Mouse (Mus musculus) kidney, embryonic 15.5 days (tissue): ENCODE data around the gene Phf19. TPM values are rescaled to one million over a fixed set of nuclear protein-coding genes. Genes with fewer than 3 reads are reported as not detected.

Experiments
- ATAC-seq: fragments of 200-750 bp; cut with Nextera tagmentation; replicated peaks from 2 replicates; pipeline ENCODE4 v1.8.0; 2017; ENCODE audit warnings: moderate TSS enrichment; ENCODE audit not compliant: low FRiP score
- H3K27ac ChIP-seq: fragments of 300-500 bp; sonication (generic); 2 replicates; pipeline ENCODE4 v1.5.1; 2015; ENCODE audit warnings: mild to moderate bottlenecking, inconsistent platforms
- H3K27me3 ChIP-seq: fragments of 300-500 bp; sonication (generic); 2 replicates; pipeline ENCODE4 v1.6.1; 2015; ENCODE audit warnings: inconsistent platforms
- H3K36me3 ChIP-seq: fragments of 300-500 bp; sonication (generic); 2 replicates; pipeline ENCODE4 v1.6.1; 2015; ENCODE audit warnings: inconsistent platforms
- H3K4me1 ChIP-seq: fragments of 300-500 bp; sonication (generic); 2 replicates; pipeline ENCODE4 v1.6.1; 2015; ENCODE audit warnings: inconsistent platforms
- H3K4me2 ChIP-seq: fragments of 300-500 bp; sonication (generic); 2 replicates; pipeline ENCODE4 v1.6.1; 2015; ENCODE audit warnings: moderate library complexity, mild to moderate bottlenecking, inconsistent platforms
- H3K4me3 ChIP-seq: fragments of 300-500 bp; sonication (generic); replicated peaks from 2 replicates; pipeline ENCODE4 v1.5.1; 2015; ENCODE audit warnings: mild to moderate bottlenecking, inconsistent platforms
- H3K9ac ChIP-seq: fragments of 300-500 bp; sonication (generic); 2 replicates; pipeline ENCODE4 v1.6.1; 2015; ENCODE audit warnings: mild to moderate bottlenecking, inconsistent platforms
- H3K9me3 ChIP-seq: fragments of 300-500 bp; sonication (generic); replicated peaks from 2 replicates; pipeline ENCODE4 v1.6.1; 2016; ENCODE audit warnings: inconsistent platforms
- WGBS: fragments of 180-500 bp; shearing (Covaris S2); methylation state at CpG from one replicate; pipeline ENCODE4 v1.1.7; 2015; ENCODE audit warnings: mixed read lengths; 5-methylcytosine and 5-hydroxymethylcytosine counted together
- polyA plus RNA-seq: library from polyadenylated mRNA; unstranded; fragments of >200 nt; fragmentation: Nextera tagmentation; extraction: Ambion mirVana; gene quantifications from 2 replicates; pipeline ENCODE4 v1.2.1, GENCODE M21; 2015

The Phf19 gene
- polyA plus RNA-seq, 1 experiment from 2014 or later: 24.6 TPM

DNA sequence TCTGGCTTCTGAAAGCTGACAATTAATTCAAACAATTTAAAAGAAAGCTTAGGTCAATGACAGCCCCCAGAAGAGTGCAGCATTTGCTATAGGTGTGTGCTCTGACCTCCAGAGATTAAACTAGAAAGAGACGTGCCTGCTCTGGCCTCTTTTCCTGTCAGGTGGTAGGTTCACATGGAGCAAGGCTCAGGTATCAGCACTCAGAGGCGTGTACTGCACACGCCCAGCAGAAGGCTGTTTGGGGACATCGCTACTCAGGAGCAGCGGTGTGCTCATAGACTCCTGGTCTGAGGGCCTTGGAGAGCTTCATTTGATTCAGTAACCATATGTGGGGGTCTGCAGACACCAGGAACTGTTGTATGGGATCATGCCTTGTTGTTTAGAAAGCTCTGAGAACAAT, 13.5 kb upstream of the Phf19 start:
- Histone ChIP-seq H3K9ac (no peak overlapping the region), H3K27ac (no peak overlapping the region), H3K4me2 (no peak overlapping the region), H3K4me1 (no peaks in the 10 kb centered on the region), H3K36me3 (no peaks in the 10 kb centered on the region), H3K27me3 (no peaks in the 10 kb centered on the region), H3K9me3 (no peaks in the 10 kb centered on the region), H3K4me3 (no peak overlapping the region)
- 59% methylated on average over 5 of the region's 5 CpGs for WGBS
- no peak for ATAC-seq

DNA sequence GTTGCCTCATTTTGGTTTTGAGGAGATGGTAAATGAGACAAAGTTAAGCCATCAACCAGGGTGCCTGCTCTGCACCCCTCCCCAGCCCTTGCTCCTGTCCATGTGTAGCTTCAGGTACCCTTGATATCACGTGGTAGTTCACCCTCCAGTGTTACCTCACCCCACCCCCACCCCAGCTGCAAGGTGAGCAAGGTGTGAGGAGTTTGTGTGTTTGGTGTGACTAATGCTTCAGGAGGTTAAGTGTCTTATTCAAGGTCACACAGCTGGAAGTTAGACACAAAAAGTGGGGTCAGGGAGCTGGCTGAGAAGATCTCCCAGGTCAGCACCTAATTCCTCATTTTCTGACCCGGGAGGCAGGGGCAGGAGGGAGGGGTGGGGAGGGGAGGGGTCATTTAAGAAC, 8.9 kb upstream of the Phf19 start:
- Histone ChIP-seq H3K4me3 (no peak overlapping the region), H3K27me3 (no peaks in the 10 kb centered on the region), H3K27ac (no peak overlapping the region), H3K36me3 (no peaks in the 10 kb centered on the region), H3K4me1 (no peaks in the 10 kb centered on the region), H3K9ac (no peak overlapping the region), H3K9me3 (no peaks in the 10 kb centered on the region), H3K4me2 (no peak overlapping the region)
- ATAC-seq: no peak
- WGBS: 13% methylated on average over 2 of the region's 2 CpGs

- Histone ChIP-seq H3K4me3 (no peak overlapping the region), H3K27me3 (no peaks in the 10 kb centered on the region), H3K4me1 (peaks cover under 1% of the 10 kb centered on the region; the same call in 1 of the 2 replicates), H3K27ac (no peak overlapping the region), H3K4me2 (no peak overlapping the region), H3K36me3 (no peaks in the 10 kb centered on the region), H3K9ac (no peak overlapping the region), H3K9me3 (no peaks in the 10 kb centered on the region)
- WGBS: 38% methylated on average over 2 of the region's 2 CpGs
- ATAC-seq: no peak
These were observed 6.3 kb upstream of the Phf19 start for GRCm38 (mm10) chr2:34920144-34920543.

- H3K27ac ChIP-seq: peak overlapping the region; percentile 63
- peaks cover 11% of the 10 kb centered on the region for H3K27me3 ChIP-seq
- no peak overlapping the region for H3K9ac ChIP-seq
- 47% methylated on average over 2 of the region's 2 CpGs for WGBS
- ATAC-seq: no peak
- peak overlapping the region; percentile 93 for H3K4me2 ChIP-seq
- no peaks in the 10 kb centered on the region for H3K9me3 ChIP-seq
- peak overlapping the region; percentile 62; the same call in 1 of the 2 replicates for H3K4me3 ChIP-seq
- peaks cover 31% of the 10 kb centered on the region for H3K4me1 ChIP-seq
- peaks cover under 1% of the 10 kb centered on the region; the same call in 1 of the 2 replicates for H3K36me3 ChIP-seq
These were observed 1.3 kb upstream of the Phf19 start for GRCm38 (mm10) chr2:34915103-34915502.

GRCm38 (mm10) chr2:34914823-34915082, 927 bp upstream of the Phf19 start:
- peaks cover 4% of the 10 kb centered on the region; the same call in 1 of the 2 replicates for H3K36me3 ChIP-seq
- peak overlapping the region; percentile 62; the same call in 1 of the 2 replicates for H3K4me3 ChIP-seq
- WGBS: 10% methylated on average over 2 of the region's 2 CpGs
- H3K9me3 ChIP-seq: no peaks in the 10 kb centered on the region
- H3K9ac ChIP-seq: no peak overlapping the region
- peaks cover 11% of the 10 kb centered on the region for H3K27me3 ChIP-seq
- H3K4me2 ChIP-seq: peak overlapping the region; percentile 93
- 0 out of 2 replicates have a peak, but pooled peaks have one; percentile 23 for ATAC-seq
- peak overlapping the region; percentile 63 for H3K27ac ChIP-seq
- H3K4me1 ChIP-seq: peaks cover 31% of the 10 kb centered on the region

DNA sequence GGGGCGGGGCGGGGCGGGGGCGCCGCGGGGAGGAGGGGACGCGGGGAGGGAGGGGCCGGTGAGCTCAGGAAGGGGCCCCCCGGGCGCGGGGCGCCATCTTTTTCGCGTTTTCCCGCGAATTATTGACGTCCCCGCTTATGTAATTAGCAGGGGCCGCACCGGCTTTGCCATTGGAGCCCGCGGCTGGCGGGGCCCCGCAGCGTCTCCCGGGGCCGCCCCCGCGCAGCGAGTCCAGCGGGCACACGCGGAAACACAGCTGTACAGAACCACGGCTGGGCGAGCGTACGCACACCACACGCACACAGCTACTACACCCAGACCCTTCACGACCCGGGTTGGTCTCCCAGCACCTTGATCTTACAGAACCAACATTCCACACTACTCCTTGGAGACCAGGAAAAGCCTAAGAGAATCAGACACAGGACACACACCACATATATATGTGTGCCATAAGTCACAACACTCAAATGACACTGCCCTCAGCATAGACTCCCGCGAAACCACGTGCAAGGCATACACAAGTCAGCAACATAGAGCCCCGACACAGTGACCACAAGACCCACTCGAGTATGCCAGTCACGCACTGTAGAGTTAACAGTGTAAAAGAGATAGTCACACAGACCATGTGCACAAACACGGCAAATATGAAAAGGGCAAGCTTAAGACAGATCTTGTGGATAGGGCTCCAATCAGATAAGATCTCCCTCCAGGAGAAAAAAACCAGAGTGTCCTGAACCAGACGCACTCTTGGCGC, 420 bp upstream of the Phf19 start:
- peak overlapping the region; percentile 62 for H3K4me3 ChIP-seq
- whole genome bisulfite sequencing: 2% methylated on average over 42 of the region's 50 CpGs
- ATAC-seq: peak; percentile 62
- H3K9me3 ChIP-seq: no peaks in the 10 kb centered on the region
- peak overlapping the region; percentile 63 for H3K27ac ChIP-seq
- H3K27me3 ChIP-seq: peaks cover 11% of the 10 kb centered on the region
- H3K9ac ChIP-seq: peak overlapping the region; percentile 65
- peak overlapping the region; percentile 93 for H3K4me2 ChIP-seq
- peaks cover 31% of the 10 kb centered on the region for H3K4me1 ChIP-seq
- peaks cover 8% of the 10 kb centered on the region; the same call in 1 of the 2 replicates for H3K36me3 ChIP-seq

GRCm38 (mm10) chr2:34912613-34913012, 1.2 kb downstream of the Phf19 start:
- H3K9me3 ChIP-seq: no peaks in the 10 kb centered on the region
- peaks cover 31% of the 10 kb centered on the region for H3K4me1 ChIP-seq
- peak overlapping the region; percentile 93 for H3K4me2 ChIP-seq
- no peak for ATAC-seq
- H3K9ac ChIP-seq: peak overlapping the region; percentile 65
- peaks cover 11% of the 10 kb centered on the region for H3K27me3 ChIP-seq
- H3K27ac ChIP-seq: peak overlapping the region; percentile 63
- WGBS: 34% methylated on average over 7 of the region's 7 CpGs
- H3K36me3 ChIP-seq: peaks cover 13% of the 10 kb centered on the region; the same call in 1 of the 2 replicates
- peak overlapping the region; percentile 62 for H3K4me3 ChIP-seq

DNA sequence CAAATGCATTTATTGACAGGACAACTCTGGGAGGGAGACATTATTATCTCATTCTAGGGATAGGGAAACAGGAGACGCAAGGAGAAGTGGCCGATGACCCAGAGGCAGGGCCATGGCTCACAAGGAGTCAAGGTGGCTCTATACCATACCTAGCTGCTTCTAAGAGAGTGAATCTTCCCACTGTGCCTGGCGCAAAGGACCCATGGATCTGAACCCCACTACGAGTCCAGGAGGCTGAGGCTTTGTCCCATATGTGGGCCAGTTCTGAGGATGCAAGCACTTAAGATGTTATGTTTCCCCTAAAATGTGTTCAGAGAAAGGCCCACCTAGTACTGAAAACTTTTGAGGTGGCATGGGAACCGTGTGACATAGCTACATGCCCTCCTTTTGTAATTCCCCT, 2.0 kb downstream of the Phf19 start:
- H3K27ac ChIP-seq: 0 out of 2 replicates have a peak overlapping the region, but pooled peaks have one; percentile 29
- peak overlapping the region; percentile 62 for H3K4me3 ChIP-seq
- peak overlapping the region; percentile 93 for H3K4me2 ChIP-seq
- peak overlapping the region; percentile 24; the same call in 1 of the 2 replicates for H3K9ac ChIP-seq
- peaks cover 32% of the 10 kb centered on the region for H3K4me1 ChIP-seq
- peaks cover 13% of the 10 kb centered on the region; the same call in 1 of the 2 replicates for H3K36me3 ChIP-seq
- 63% methylated on average over 5 of the region's 5 CpGs for WGBS
- no peaks in the 10 kb centered on the region for H3K9me3 ChIP-seq
- H3K27me3 ChIP-seq: peaks cover 11% of the 10 kb centered on the region
- ATAC-seq: no peak

GRCm38 (mm10) chr2:34909719-34910118, 4.1 kb downstream of the Phf19 start:
- WGBS: 93% methylated on average over 4 of the region's 4 CpGs
- Histone ChIP-seq H3K4me1 (peaks cover 37% of the 10 kb centered on the region), H3K36me3 (peaks cover 13% of the 10 kb centered on the region; the same call in 1 of the 2 replicates), H3K9ac (no peak overlapping the region), H3K9me3 (no peaks in the 10 kb centered on the region), H3K27me3 (peaks cover 11% of the 10 kb centered on the region), H3K4me3 (no peak overlapping the region), H3K4me2 (no peak overlapping the region), H3K27ac (no peak overlapping the region)
- ATAC-seq: no peak

- no peak for ATAC-seq
- H3K4me3 ChIP-seq: no peak overlapping the region
- peaks cover 33% of the 10 kb centered on the region for H3K36me3 ChIP-seq
- H3K27ac ChIP-seq: no peak overlapping the region
- no peaks in the 10 kb centered on the region for H3K9me3 ChIP-seq
- no peak overlapping the region for H3K9ac ChIP-seq
- no peak overlapping the region for H3K4me2 ChIP-seq
- peaks cover 4% of the 10 kb centered on the region for H3K27me3 ChIP-seq
- peaks cover 23% of the 10 kb centered on the region for H3K4me1 ChIP-seq
- 42% methylated on average over 12 of the region's 12 CpGs for WGBS
These were observed 6.8 kb downstream of the Phf19 start for GRCm38 (mm10) chr2:34906861-34907604.

GRCm38 (mm10) chr2:34906426-34906825, 7.4 kb downstream of the Phf19 start:
- Histone ChIP-seq H3K9me3 (no peaks in the 10 kb centered on the region), H3K4me1 (peaks cover 23% of the 10 kb centered on the region), H3K9ac (no peak overlapping the region), H3K27ac (0 out of 2 replicates have a peak overlapping the region, but pooled peaks have one; percentile 2), H3K4me2 (no peak overlapping the region), H3K36me3 (peaks cover 37% of the 10 kb centered on the region), H3K4me3 (no peak overlapping the region), H3K27me3 (no peaks in the 10 kb centered on the region)
- no peak for ATAC-seq
- 57% methylated on average over 6 of the region's 6 CpGs for WGBS
